Mouse (Mus musculus) skeletal muscle tissue, adult 2 months (tissue): ENCODE data around the gene Pcna.
A peak's percentile ranks its signal among the peaks of the same experiment; 100 is the strongest.
"Not testable (repeated sequence)": the region's sequence is repeated elsewhere in the genome, so short reads cannot be mapped to it uniquely, and the experiment has no call there.

Experiments used
- DNase-seq: peaks from one replicate; pipeline ENCODE4 v3.0.0-alpha.2; 2012; ENCODE audit warnings: low read depth, low spot score

The Pcna gene

GRCm38 (mm10) chr2:132276249-132276648, 23.1 kb upstream of the Pcna start:
- no peak for DNase-seq

DNA sequence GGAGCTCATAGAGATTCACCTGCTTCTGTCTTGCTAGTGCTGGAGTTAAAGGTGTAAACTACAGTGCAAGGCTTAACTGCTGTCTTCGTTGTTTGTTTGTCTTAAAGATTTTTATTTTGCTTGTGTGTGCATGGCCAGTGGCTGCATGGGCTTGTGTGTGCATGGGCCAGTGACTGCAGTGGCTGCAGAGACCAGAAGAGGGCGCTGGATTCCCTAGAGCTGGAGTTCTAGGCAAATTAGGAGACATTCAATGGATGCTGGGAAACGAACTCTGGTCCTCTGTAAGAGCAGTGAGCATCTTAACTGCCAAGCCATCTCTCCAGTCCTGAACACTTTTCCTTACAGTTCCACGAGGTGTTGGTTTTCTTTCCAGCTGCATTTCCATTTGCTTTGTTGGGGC, 22.4 kb upstream of the Pcna start:
- DNase-seq, result no peak

- no peak for DNase-seq
These were observed 19.7 kb upstream of the Pcna start for GRCm38 (mm10) chr2:132272694-132273389.

DNA sequence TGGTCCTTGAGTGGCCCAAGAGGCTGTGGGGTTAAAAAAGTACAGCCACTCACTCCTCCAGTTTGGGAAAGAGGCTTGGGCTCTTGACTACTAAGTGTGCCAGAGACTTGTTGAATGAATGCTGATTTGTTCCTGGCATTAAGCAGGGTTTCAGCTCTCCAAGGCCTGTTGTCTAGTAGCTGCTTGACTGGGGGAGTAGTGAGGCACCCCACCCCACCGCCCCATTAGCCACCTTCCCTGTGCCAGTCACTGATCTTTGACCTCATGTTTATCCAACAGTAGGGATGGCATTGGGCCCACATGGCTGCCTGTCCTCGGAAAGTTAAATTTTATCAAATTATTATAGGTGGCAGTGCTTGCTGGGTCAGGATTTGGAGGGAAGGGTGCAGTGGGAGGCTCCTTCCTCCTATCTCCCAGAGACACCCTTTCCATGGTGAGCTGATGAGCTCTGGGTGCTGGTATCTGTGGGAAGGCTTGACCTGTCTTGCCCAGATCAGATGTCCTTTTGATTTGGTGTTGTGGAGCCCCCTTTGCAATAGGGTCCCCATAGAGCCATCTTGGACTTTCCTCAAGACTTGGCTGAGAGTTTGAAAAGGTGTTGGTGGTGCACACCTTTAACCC, 17.3 kb upstream of the Pcna start:
- no peak for DNase-seq

GRCm38 (mm10) chr2:132269217-132269616, 16.1 kb upstream of the Pcna start:
- no peak for DNase-seq

DNA sequence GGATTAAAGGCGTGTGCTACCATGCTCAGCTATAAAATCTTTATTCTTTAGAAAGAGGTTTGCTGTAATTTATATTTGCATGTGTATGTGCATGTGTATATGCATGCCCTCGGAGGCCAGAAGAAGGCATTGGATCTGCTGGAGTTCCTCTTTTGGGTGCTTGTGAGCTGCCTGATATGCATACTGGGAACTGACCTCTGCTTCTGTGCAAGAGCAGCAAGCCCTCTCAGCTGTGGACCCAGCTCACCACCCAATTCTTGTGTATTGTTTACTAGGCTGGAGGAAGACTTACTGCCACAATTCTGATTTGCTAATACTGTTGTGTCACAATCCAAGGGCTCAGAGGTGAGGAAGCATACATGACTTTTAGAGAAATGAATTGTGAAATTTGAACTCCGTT, 13.0 kb upstream of the Pcna start:
- DNase-seq, result no peak

DNA sequence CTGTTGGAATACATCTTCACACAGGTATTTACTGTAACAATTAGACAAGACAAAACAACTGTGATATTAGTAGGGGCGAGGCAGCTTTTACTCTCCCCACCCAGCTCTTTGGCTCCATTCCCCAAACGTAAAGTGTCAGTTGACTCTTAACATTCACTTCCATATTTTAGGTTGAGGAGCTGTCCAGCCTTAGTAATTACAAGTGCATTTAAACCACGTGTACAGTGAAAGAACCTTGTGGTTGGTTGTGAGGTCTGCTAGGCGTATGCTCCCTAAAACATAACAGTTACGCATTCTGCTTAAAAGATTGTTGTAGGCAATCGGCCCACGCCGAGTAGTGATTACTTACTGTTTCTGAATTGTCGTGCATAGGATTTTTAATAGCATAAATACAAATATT, 12.1 kb upstream of the Pcna start:
- DNase-seq, result no peak

DNA sequence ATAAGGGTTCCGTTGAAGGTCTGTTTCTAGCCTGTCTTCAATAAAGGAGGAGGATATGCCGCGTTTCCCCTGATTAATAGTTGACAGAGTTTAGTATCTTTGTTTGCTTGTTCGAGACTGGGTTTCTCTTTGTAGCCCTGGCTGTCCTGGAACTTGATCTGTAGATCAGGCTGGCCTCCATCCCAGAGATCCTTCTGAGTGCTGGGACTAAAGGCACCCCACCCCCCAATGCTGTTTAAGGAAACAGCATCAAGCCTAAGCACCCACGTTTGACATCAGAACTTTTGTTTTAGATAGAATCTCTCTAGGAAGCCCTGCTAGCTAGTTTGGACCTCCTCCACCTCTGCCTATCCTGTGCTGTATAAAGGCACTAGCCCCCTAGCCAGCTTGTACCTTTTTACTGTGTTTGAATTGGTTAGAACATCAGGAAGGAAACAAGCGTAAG, 11.2 kb upstream of the Pcna start:
- no peak for DNase-seq

DNA sequence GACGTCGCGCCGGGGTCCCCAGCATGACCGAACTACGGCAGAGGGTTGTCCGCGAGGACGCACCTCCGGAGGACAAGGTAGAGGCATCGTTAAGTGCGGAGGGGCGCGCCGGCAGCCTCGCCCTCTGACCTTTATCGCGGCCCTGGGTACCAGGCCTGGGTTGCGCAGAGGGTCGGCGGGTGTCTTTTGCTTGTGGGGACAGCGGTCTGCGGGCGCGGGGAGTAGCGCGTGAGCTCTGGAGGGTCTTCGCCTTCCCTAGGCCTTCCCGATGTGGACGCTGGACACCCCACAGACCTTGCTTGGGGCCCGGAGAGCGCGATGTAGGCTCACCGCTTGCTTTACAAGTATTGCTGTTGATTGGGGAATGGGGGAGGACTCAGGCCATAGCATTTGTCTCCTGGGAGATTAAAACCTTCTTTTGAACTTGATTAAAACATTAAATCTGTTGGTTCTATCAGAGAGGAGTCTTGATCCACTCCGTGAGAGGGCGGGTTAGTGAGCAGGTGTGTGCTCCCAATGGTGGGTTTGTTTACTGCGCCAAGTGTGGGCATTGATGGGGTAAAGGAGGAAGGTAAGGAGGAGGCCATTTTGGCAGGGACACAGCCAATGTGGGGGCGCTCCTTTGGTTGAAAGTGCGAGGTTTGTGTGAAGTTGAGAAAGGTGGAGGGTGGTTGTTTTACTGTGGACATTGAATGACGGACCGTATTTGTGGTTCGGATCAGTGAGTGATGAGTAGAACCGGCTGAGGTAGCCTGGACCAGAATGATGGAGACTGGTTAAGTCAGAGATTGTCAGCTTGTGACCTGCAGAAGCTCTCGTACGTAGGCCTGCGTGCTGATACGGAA, 10.5 kb upstream of the Pcna start:
- DNase-seq, result no peak

GRCm38 (mm10) chr2:132262879-132263398, 9.8 kb upstream of the Pcna start, which contains the start of gene Cds2:
Gene Cds2 (plus strand): TSS chr2:132263148.
- DNase-seq, result peak; percentile 99

GRCm38 (mm10) chr2:132262175-132262574, 9.1 kb upstream of the Pcna start:
- no peak for DNase-seq

GRCm38 (mm10) chr2:132260601-132261000, 7.5 kb upstream of the Pcna start:
- DNase-seq, result no peak

DNA sequence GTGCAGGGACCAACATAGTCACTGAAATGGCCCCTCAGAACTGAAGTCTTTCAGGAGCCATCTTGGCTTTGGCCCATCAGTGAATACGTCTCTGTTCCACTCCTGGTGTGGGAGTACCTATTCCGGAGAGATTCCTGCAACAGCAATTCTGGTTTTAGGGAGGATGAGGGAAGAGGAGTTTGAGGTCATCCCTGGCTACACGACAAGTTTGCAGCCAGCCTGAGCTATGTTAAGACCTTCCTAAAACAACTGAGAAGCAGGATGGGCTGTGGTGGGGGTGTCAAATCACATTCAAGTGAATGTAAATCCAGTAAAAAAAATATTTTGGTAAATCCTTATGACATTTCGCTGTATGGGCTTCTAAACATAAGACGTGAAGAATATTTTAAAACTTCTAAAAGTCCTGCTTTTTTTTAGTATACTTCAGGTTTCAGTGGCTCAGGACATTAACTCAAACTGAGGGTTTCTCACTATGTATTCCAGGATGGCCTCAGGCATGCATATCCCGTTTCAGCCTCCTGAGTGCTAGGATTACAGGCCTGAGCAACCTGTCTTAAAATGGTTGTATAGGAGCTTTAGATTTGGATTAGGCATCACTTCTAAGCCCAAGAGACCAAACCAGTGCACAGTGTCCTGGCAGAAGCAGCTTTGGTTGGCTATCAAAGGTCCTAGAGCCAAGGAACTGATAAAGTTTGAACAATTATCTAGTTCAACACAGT, 4.4 kb upstream of the Pcna start:
- no peak for DNase-seq

DNA sequence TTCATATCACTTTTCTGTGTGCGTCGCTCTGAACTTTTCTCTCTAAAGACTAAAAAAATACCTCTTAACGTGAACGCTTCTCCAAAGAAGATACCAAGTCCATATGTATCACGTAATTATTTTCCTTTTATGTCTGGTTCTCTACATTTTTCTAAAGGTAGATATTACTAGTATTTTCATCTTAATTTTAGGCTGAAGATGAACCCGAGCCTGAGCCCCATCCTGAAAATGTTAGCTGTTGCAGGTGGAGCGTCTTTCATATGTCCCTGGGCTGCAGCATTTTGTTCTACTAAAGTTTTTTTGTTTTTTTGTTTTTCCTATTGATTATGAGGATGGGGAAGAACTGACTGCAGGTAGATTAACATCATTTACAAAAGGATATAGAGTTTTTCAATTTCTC, 489 bp upstream of the Pcna start:
- DNase-seq, result no peak

DNA sequence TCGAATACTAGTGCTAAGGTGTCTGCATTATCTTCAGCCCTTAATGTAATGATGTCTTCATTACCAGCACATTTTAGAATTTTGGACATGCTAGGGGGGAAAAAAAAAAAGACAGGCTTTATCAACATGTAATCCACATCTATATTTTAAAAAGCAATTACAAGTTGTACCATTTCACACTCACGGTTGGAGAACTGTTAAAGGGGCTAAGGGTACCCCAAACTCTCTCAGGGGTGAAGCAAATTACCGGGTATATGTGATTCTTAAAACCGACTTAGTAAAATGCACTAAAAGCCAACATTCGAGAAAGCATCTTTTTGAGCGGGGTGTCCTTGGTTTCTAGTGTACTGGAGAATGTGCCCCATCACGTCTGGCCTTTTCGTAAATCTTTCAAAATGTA, 1.2 kb downstream of the Pcna start:
- no peak for DNase-seq

DNA sequence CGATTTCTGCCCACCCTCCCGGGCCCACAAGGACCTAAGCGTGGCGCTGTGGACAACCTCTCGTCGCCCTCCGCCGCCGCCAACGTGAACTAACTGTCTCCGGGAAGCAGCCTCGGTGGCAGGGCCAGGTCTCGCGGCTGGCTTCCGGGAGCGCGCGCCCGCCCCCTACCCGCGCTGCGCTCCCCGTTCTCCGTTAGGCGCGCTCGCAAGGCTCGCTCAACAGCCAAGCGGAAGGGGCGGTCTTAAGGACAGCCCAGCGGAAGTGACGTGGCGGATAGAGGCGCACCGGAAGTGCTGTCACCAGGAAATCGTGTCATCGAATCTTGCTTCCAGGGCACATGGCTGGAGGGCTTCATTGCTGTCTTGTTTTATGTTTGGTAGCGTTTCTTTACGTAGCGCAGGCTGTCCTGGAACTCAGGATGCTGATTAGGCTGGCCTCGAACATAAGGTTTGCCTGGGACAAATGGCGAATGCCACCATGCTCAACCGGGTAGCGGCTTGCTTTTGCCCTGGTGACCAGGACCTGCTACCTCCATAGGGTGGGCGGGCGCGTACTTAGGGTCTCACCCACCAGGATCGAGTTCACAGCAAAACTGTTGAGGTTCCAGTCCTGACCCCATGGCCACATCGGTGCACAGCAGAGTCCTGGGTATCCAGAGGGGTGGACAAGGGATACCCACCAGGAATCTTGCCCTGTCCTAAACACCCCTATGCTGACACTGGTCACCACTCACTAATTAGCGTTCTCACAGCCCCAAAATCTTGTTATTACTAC, 5.4 kb downstream of the Pcna start, which contains the start of gene Tmem230:
Gene Tmem230, minus strand, starts transcription at position 269 of the 775 bp plus-strand sequence.
- peak; percentile 96 for DNase-seq

DNA sequence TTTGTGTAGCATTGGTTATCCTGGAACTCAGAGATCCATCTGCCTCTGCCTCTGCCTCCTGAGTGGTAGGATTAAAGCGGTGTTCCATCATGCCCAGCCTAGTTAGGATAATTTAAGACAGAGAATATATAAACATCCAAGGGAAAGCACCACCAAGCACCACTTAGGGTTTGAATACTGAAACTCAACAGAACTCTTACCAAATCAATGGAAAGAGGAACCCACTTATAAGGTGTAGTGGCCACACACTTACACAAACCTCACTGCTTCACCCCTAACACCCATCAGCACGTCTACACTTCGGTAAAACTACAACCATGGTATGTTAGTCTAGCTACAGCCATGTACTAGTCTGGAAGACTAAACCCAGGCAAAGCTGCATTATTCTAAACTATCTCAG, 9.7 kb downstream of the Pcna start:
- DNase-seq, result no peak

GRCm38 (mm10) chr2:132240457-132240856, 12.7 kb downstream of the Pcna start:
- DNase-seq, result not testable (repeated sequence)

DNA sequence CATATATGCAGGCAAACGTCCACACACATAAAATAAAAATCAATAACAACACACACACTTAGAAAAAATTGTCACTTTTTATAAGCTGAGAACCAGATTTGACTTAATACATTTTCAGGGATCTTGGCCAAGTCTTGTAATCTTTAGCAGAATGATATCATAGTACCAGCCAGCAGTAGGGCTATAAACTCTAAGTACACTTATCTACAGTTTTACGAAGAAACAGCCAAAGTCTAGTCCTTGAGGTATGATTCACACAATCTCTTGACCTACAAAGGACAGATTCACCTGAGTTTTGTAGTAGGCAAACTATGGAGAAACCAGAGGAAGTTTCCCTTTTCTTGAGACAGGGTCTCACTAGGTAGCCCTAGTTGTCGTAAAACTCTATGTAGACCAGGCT, 13.7 kb downstream of the Pcna start:
- not testable (repeated sequence) for DNase-seq

DNA sequence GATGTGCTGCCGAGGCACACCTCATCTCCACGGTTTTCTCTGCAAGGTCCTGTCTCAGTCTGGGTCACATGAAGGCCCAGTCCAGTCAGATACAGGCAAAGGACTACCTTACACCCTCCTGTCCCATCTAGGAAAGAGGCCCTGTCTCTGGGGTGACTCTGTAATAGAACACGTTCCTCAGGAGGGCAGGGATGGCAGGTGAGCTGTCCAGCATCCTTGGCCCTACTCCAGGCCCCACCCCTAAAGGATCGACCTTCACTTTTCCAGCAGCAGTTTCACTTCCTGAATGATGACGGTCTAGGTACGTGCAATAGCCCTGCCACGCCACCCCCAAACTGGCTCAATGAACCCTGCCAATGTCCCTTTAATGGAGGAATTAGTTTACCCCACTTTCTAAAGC, 17.1 kb downstream of the Pcna start:
- no peak for DNase-seq

DNA sequence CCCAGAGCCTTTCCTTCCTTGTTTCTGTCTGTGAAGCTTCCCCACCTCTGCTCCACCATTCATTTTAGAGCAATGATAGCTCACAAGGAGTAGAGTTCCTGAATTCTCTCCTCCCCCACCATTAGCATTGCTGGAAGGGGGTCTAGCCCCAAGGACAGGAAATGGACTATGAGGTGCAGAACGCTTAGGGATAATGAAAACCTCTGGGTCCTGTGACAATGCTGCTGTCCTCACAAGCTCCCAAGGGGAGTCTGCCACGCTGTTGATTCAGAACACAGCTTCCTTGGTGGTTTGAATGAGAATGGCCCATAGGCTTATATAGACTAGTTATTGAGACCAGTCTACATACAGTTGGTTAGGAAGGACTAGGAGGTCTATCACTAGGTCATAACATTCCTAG, 17.8 kb downstream of the Pcna start:
- DNase-seq, result no peak
